14 mouse cellular contexts compared by ENCODE assay signal in genomic region chr7:68087496-68087895, GRCm38 (mm10).
"Had no signal": no experiment of that assay in that cellular context is flagged by ENCODE, and none has a peak within 500 bp of the region (broad histone marks: within the 10 kb centered on the region; RNA-seq: fewer than 3 reads in every experiment).

No protein-coding gene starts in this region.

- H3K4me2 ChIP-seq: limb, embryonic 12.5 days; lung, embryonic 14.5 days; midbrain, embryonic 12.5 days had no signal

- H3K4me3 ChIP-seq: layer of hippocampus, adult 2 months; limb, embryonic 12.5 days; midbrain, embryonic 12.5 days had no signal

- H3K27ac ChIP-seq: limb, embryonic 12.5 days; midbrain, embryonic 12.5 days; stomach, postnatal 0 days had no signal

- H3K9ac ChIP-seq: limb, embryonic 12.5 days; lung, embryonic 14.5 days; midbrain, embryonic 12.5 days had no signal

- DNase-seq: kidney, adult 9 months; kidney, postnatal 25 days; lung, embryonic 14.5 days; lung, postnatal 10 days; lung, postnatal 4 days; right cerebral cortex, adult 18-20 months; right cerebral cortex, postnatal 4 days; thymus, postnatal 4 days had no signal

- H3K9me3 ChIP-seq: limb, embryonic 12.5 days; midbrain, embryonic 12.5 days had no signal

- H3K27me3 ChIP-seq: limb, embryonic 12.5 days; midbrain, embryonic 12.5 days had no signal

- ATAC-seq: intestine, embryonic 16.5 days; midbrain, embryonic 16.5 days had no signal
